Mouse (Mus musculus): ENCODE results near the gene Ap2a2.

- no peak for TF ChIP-seq CTCF (IDR thresholded peaks at IDR 0.05; ENCODE audit: low read depth)
- no peak for TF ChIP-seq EP300 (IDR thresholded peaks at IDR 0.05; ENCODE audit: low read depth)
Observed at GRCm38 (mm10) chr7:141559726-141560325, 2.1 kb upstream of the Ap2a2 start.

All from liver, postnatal 0 days (tissue).